8 mouse cellular contexts compared by ENCODE assay signal in the genomic region with DNA sequence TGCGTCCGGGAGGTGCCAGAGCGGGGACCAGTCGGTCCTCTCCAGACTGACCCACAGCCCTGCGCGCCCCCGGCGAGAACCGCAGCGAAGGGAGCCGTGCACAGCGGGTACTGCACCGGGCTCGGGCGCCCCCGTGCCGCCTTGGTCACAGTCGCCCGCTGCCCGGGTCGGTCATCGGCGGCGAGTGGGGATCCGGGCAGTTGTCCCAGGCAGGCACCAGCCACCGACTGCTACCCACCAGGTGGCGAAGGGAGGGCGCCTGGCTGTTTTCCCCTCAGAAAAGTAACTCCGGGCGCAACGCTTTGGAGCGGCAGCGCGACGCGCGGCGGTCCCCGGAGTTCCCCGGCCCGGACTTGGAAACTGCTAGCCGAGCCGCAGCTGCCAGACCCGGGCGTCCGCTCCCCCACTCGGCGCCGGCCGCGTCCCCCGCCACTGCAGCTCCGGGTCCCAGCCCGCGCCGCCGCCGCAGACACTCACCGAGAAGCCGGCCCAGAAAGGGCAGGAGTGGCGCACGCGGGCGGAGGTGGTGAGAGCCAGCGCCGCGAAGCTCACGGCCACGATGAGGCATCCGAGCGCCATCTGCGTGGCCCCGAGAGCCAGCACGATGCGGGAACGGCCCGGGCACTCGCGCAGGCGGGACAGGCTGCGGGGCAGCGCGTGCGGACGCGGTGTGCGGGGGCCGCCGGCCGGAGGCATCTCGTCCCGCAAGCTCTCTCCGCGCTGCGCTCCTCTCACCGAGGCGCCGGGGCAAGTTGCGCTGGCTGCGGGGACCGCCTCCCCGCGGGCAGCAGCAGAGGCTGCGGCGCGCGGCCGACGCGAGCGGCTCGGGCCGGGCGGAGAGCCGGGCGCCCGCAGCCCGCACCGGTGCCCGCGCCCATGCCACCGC. TPM values are rescaled to one million over a fixed set of nuclear protein-coding genes. Genes with fewer than 3 reads are reported as not detected.
DNase-seq lines count a peak whose midpoint lies in the region; ATAC-seq lines count a peak whose summit lies in the region.

No protein-coding gene starts in this region.

- H3K4me3 ChIP-seq in forebrain, embryonic 13.5 days: peak overlapping the region; percentile 61
- peak overlapping the region; percentile 82 for H3K4me3 ChIP-seq in hindbrain, embryonic 16.5 days (ENCODE audit: low read length)
- peak overlapping the region; percentile 70 for H3K4me3 ChIP-seq in limb, embryonic 13.5 days
- H3K4me3 ChIP-seq in neural tube, embryonic 11.5 days (ENCODE audit: low read depth, low read length): peak overlapping the region; percentile 63

- WGBS in forebrain, embryonic 13.5 days: under 1% methylated on average over 112 of the region's 122 CpGs
- under 1% methylated on average over 82 of the region's 122 CpGs for WGBS in hindbrain, embryonic 16.5 days
- WGBS in limb, embryonic 13.5 days: under 1% methylated on average over 112 of the region's 122 CpGs
- under 1% methylated on average over 87 of the region's 122 CpGs for WGBS in neural tube, embryonic 11.5 days

- peak overlapping the region; percentile 65 for H3K9ac ChIP-seq in forebrain, embryonic 13.5 days
- peak overlapping the region; percentile 80 for H3K9ac ChIP-seq in hindbrain, embryonic 16.5 days (ENCODE audit: low read depth, low read length)
- peak overlapping the region; percentile 81 for H3K9ac ChIP-seq in limb, embryonic 13.5 days
- H3K9ac ChIP-seq in neural tube, embryonic 11.5 days (ENCODE audit: low read length): peak overlapping the region; percentile 79

- no peaks in the 10 kb centered on the region for H3K36me3 ChIP-seq in forebrain, embryonic 13.5 days (ENCODE audit: poor library complexity, severe bottlenecking)
- no peaks in the 10 kb centered on the region for H3K36me3 ChIP-seq in hindbrain, embryonic 16.5 days (ENCODE audit: control insufficient read depth, insufficient read depth, low read length)
- H3K36me3 ChIP-seq in limb, embryonic 13.5 days: no peaks in the 10 kb centered on the region
- no peaks in the 10 kb centered on the region for H3K36me3 ChIP-seq in neural tube, embryonic 11.5 days (ENCODE audit: control insufficient read depth, insufficient read depth, low read length)

- H3K4me2 ChIP-seq in forebrain, embryonic 13.5 days: peak overlapping the region; percentile 91
- peak overlapping the region; percentile 91 for H3K4me2 ChIP-seq in hindbrain, embryonic 16.5 days (ENCODE audit: low read length)
- H3K4me2 ChIP-seq in limb, embryonic 13.5 days (replicated peaks): peak overlapping the region; percentile 96
- peak overlapping the region; percentile 93 for H3K4me2 ChIP-seq in neural tube, embryonic 11.5 days (ENCODE audit: low read depth)

- peak overlapping the region; percentile 20 for H3K27ac ChIP-seq in forebrain, embryonic 13.5 days
- peak overlapping the region; percentile 92 for H3K27ac ChIP-seq in hindbrain, embryonic 16.5 days (ENCODE audit: low read depth, low read length)
- H3K27ac ChIP-seq in limb, embryonic 13.5 days: peak overlapping the region; percentile 58; the same call in 1 of the 2 replicates
- H3K27ac ChIP-seq in neural tube, embryonic 11.5 days (ENCODE audit: low read depth, low read length): peak overlapping the region; percentile 76

- DNase-seq in kidney, adult 18-20 months: peak; percentile 10
- DNase-seq in kidney, postnatal 25 days: no peak
- peak; percentile 75 for DNase-seq in neural tube, embryonic 11.5 days (ENCODE audit: low spot score)

- peaks cover 55% of the 10 kb centered on the region for H3K27me3 ChIP-seq in forebrain, embryonic 13.5 days
- H3K27me3 ChIP-seq in hindbrain, embryonic 16.5 days (replicated peaks; ENCODE audit: control insufficient read depth, insufficient read depth, low read length): no peaks in the 10 kb centered on the region
- peaks cover 52% of the 10 kb centered on the region for H3K27me3 ChIP-seq in limb, embryonic 13.5 days
- H3K27me3 ChIP-seq in neural tube, embryonic 11.5 days (ENCODE audit: control insufficient read depth, insufficient read depth, low read length): peaks cover 18% of the 10 kb centered on the region

- H3K4me1 ChIP-seq in forebrain, embryonic 13.5 days: peaks cover 14% of the 10 kb centered on the region; the same call in 1 of the 2 replicates
- peaks cover 10% of the 10 kb centered on the region for H3K4me1 ChIP-seq in hindbrain, embryonic 16.5 days (ENCODE audit: control insufficient read depth, insufficient read depth, low read depth, low read length)
- H3K4me1 ChIP-seq in limb, embryonic 13.5 days: peaks cover 11% of the 10 kb centered on the region
- H3K4me1 ChIP-seq in neural tube, embryonic 11.5 days (ENCODE audit: control insufficient read depth, insufficient read depth, low read length): 0 out of 2 replicates have a peak, but pooled peaks cover 4% of the 10 kb centered on the region

- H3K9me3 ChIP-seq in forebrain, embryonic 13.5 days (replicated peaks): no peaks in the 10 kb centered on the region
- H3K9me3 ChIP-seq in hindbrain, embryonic 16.5 days (ENCODE audit: control insufficient read depth, low read length): no peaks in the 10 kb centered on the region
- no peaks in the 10 kb centered on the region for H3K9me3 ChIP-seq in limb, embryonic 13.5 days
- H3K9me3 ChIP-seq in neural tube, embryonic 11.5 days (ENCODE audit: control insufficient read depth, low read length): no peaks in the 10 kb centered on the region

- peak; percentile 60 for ATAC-seq in cerebellum, adult (ENCODE audit: insufficient number of reproducible peaks, low FRiP score, low TSS enrichment)
- ATAC-seq in forebrain, embryonic 13.5 days: peak; percentile 91
- ATAC-seq in hindbrain, embryonic 16.5 days: peak; percentile 90
- peak; percentile 74 for ATAC-seq in limb, embryonic 13.5 days (ENCODE audit: low FRiP score, low read depth)
- peak; percentile 86 for ATAC-seq in neural tube, embryonic 11.5 days (ENCODE audit: insufficient read depth, low FRiP score, low TSS enrichment)
- no peak for ATAC-seq in CD4-positive, CD25-positive, alpha-beta regulatory T cell, adult 4 months

RNA-seq across cellular contexts. Expression of gene Fam189a1, which starts 0.5 kb away (rescaled TPM):
- polyA plus RNA-seq in forebrain, embryonic 13.5 days (2015; fragmentation: Nextera tagmentation; extraction: Ambion mirVana): 3.0 and 3.8 TPM in 2 replicates
- 7.9 and 9.4 TPM in 2 replicates for polyA plus RNA-seq in hindbrain, embryonic 16.5 days (2015; fragmentation: Nextera tagmentation; extraction: Ambion mirVana)
- 3.3 and 4.5 TPM in 2 replicates for polyA plus RNA-seq in limb, embryonic 13.5 days (2015; fragmentation: Nextera tagmentation; extraction: Ambion mirVana)
- polyA plus RNA-seq in neural tube, embryonic 11.5 days (2014; fragmentation: Nextera tagmentation; extraction: Ambion mirVana): 5.6 and 6.5 TPM in 2 replicates
- polyA plus RNA-seq in CD4-positive, CD25-positive, alpha-beta regulatory T cell, adult 4 months (2017; shearing (Covaris generic)): 1 to 10 TPM in 1 of 2 experiments, not detected in 1; 1.1 TPM

Comparison
In these comparisons a context has a peak if more than half of its experiments do, and no peak if none do; other contexts are left out.
1. DNase-seq: peak in kidney, adult 18-20 months (single experiment) and neural tube, embryonic 11.5 days (single experiment); none in kidney, postnatal 25 days (0 of 2).
2. H3K27ac ChIP-seq: peak in every context shown above with its lines; median percentile 92 in hindbrain, embryonic 16.5 days; 76 in neural tube, embryonic 11.5 days; 58 in limb, embryonic 13.5 days; 20 in forebrain, embryonic 13.5 days.
3. Peak in every context shown above with its lines, with median percentiles within 50 percentile points of each other: H3K4me2 ChIP-seq, H3K4me3 ChIP-seq and H3K9ac ChIP-seq.